Mouse (Mus musculus): ENCODE data around the gene Ephb2. TPM values are rescaled to one million over a fixed set of nuclear protein-coding genes. Genes with fewer than 3 reads are reported as not detected.

Ephb2 gene
- polyA plus RNA-seq, 1 experiment from 2014 or later = 5.8 TPM

- H3K9ac ChIP-seq = no peak overlapping the region
- H3K27me3 ChIP-seq = peaks cover 26% of the 10 kb centered on the region
- H3K4me3 ChIP-seq = no peak overlapping the region
- no peaks in the 10 kb centered on the region for H3K9me3 ChIP-seq
- WGBS = 12% methylated on average over 17 of the region's 17 CpGs
- no peak overlapping the region for H3K27ac ChIP-seq
- no peaks in the 10 kb centered on the region for H3K36me3 ChIP-seq
- no peaks in the 10 kb centered on the region for H3K4me1 ChIP-seq
- no peak overlapping the region; the same call in 1 of the 2 replicates for H3K4me2 ChIP-seq
- ATAC-seq (ENCODE audit: borderline replicate concordance, extremely low read depth, low FRiP score, low TSS enrichment) = no peak
These were observed 26.0 kb upstream of the Ephb2 start for GRCm38 (mm10) chr4:136861806-136862205.

- Histone ChIP-seq H3K4me2 (no peak overlapping the region), H3K9ac (no peak overlapping the region)
- WGBS = 79% methylated on average over 7 of the region's 7 CpGs
These were observed 24.2 kb upstream of the Ephb2 start for GRCm38 (mm10) chr4:136860022-136860421.

GRCm38 (mm10) chr4:136855081-136855480 lies 19.3 kb upstream of the Ephb2 start:
- H3K4me3 ChIP-seq = no peak overlapping the region
- H3K27ac ChIP-seq = no peak overlapping the region
- no peak overlapping the region for H3K4me2 ChIP-seq
- H3K9ac ChIP-seq = no peak overlapping the region
- no peaks in the 10 kb centered on the region for H3K36me3 ChIP-seq
- ATAC-seq (ENCODE audit: borderline replicate concordance, extremely low read depth, low FRiP score, low TSS enrichment) = no peak
- H3K9me3 ChIP-seq = no peaks in the 10 kb centered on the region
- H3K4me1 ChIP-seq = no peaks in the 10 kb centered on the region
- 27% methylated on average over 6 of the region's 6 CpGs for WGBS
- H3K27me3 ChIP-seq = 0 out of 2 replicates have a peak, but pooled peaks cover 5% of the 10 kb centered on the region

More at GRCm38 (mm10) chr4:136860022-136860421, 24.2 kb upstream of the Ephb2 start:
- Histone ChIP-seq H3K36me3 (no peaks in the 10 kb centered on the region), H3K27me3 (peaks cover 22% of the 10 kb centered on the region), H3K4me3 (no peak overlapping the region), H3K27ac (no peak overlapping the region), H3K4me1 (no peaks in the 10 kb centered on the region), H3K9me3 (no peaks in the 10 kb centered on the region)
- ATAC-seq (ENCODE audit: borderline replicate concordance, extremely low read depth, low FRiP score, low TSS enrichment) = no peak

GRCm38 (mm10) chr4:136852989-136853388 lies 17.2 kb upstream of the Ephb2 start:
- Histone ChIP-seq H3K4me3 (no peak overlapping the region), H3K27me3 (0 out of 2 replicates have a peak, but pooled peaks cover 5% of the 10 kb centered on the region), H3K9ac (no peak overlapping the region), H3K4me2 (no peak overlapping the region), H3K27ac (no peak overlapping the region), H3K9me3 (no peaks in the 10 kb centered on the region), H3K4me1 (no peaks in the 10 kb centered on the region), H3K36me3 (no peaks in the 10 kb centered on the region)
- WGBS = 59% methylated on average over 12 of the region's 12 CpGs
- ATAC-seq (ENCODE audit: borderline replicate concordance, extremely low read depth, low FRiP score, low TSS enrichment) = no peak

- Histone ChIP-seq H3K4me2 (no peak overlapping the region), H3K36me3 (no peaks in the 10 kb centered on the region), H3K27me3 (0 out of 2 replicates have a peak, but pooled peaks cover 5% of the 10 kb centered on the region), H3K27ac (no peak overlapping the region), H3K9ac (no peak overlapping the region), H3K4me3 (no peak overlapping the region), H3K4me1 (no peaks in the 10 kb centered on the region), H3K9me3 (no peaks in the 10 kb centered on the region)
- WGBS = 41% methylated on average over 5 of the region's 5 CpGs
- no peak for ATAC-seq (ENCODE audit: borderline replicate concordance, extremely low read depth, low FRiP score, low TSS enrichment)
These were observed 16.3 kb upstream of the Ephb2 start for GRCm38 (mm10) chr4:136852119-136852518.

GRCm38 (mm10) chr4:136848565-136848964 lies 12.8 kb upstream of the Ephb2 start:
- ATAC-seq (ENCODE audit: borderline replicate concordance, extremely low read depth, low FRiP score, low TSS enrichment) = no peak
- Histone ChIP-seq H3K9me3 (no peaks in the 10 kb centered on the region), H3K36me3 (no peaks in the 10 kb centered on the region), H3K27me3 (0 out of 2 replicates have a peak, but pooled peaks cover 12% of the 10 kb centered on the region), H3K4me3 (no peak overlapping the region), H3K4me1 (no peaks in the 10 kb centered on the region), H3K27ac (no peak overlapping the region), H3K9ac (no peak overlapping the region), H3K4me2 (no peak overlapping the region)
- 60% methylated on average over 4 of the region's 4 CpGs for WGBS

- Histone ChIP-seq H3K36me3 (no peaks in the 10 kb centered on the region), H3K27ac (no peak overlapping the region), H3K4me3 (no peak overlapping the region), H3K9ac (no peak overlapping the region), H3K9me3 (no peaks in the 10 kb centered on the region), H3K27me3 (peaks cover 8% of the 10 kb centered on the region; the same call in 1 of the 2 replicates), H3K4me2 (no peak overlapping the region), H3K4me1 (no peaks in the 10 kb centered on the region)
- WGBS = 68% methylated on average over 6 of the region's 6 CpGs
- no peak for ATAC-seq (ENCODE audit: borderline replicate concordance, extremely low read depth, low FRiP score, low TSS enrichment)
These were observed 11.4 kb upstream of the Ephb2 start for GRCm38 (mm10) chr4:136847166-136847565.

GRCm38 (mm10) chr4:136842802-136843201 lies 7.0 kb upstream of the Ephb2 start:
- Histone ChIP-seq H3K9me3 (no peaks in the 10 kb centered on the region), H3K4me2 (no peak overlapping the region), H3K4me3 (no peak overlapping the region), H3K27me3 (peaks cover 33% of the 10 kb centered on the region), H3K9ac (no peak overlapping the region), H3K27ac (no peak overlapping the region), H3K4me1 (no peaks in the 10 kb centered on the region), H3K36me3 (no peaks in the 10 kb centered on the region)
- ATAC-seq (ENCODE audit: borderline replicate concordance, extremely low read depth, low FRiP score, low TSS enrichment) = no peak
- 61% methylated on average over 10 of the region's 10 CpGs for WGBS

- H3K27ac ChIP-seq = no peak overlapping the region
- no peak overlapping the region for H3K4me3 ChIP-seq
- peaks cover 40% of the 10 kb centered on the region for H3K27me3 ChIP-seq
- ATAC-seq (ENCODE audit: borderline replicate concordance, extremely low read depth, low FRiP score, low TSS enrichment) = no peak
- H3K9me3 ChIP-seq = no peaks in the 10 kb centered on the region
- H3K4me1 ChIP-seq = no peaks in the 10 kb centered on the region; the same call in 1 of the 2 replicates
- no peaks in the 10 kb centered on the region for H3K36me3 ChIP-seq
- H3K9ac ChIP-seq = no peak overlapping the region
- WGBS = 55% methylated on average over 4 of the region's 4 CpGs
- no peak overlapping the region for H3K4me2 ChIP-seq
These were observed 6.2 kb upstream of the Ephb2 start for GRCm38 (mm10) chr4:136842033-136842432.

GRCm38 (mm10) chr4:136841056-136841455 lies 5.3 kb upstream of the Ephb2 start:
- H3K9ac ChIP-seq = no peak overlapping the region
- ATAC-seq (ENCODE audit: borderline replicate concordance, extremely low read depth, low FRiP score, low TSS enrichment) = no peak
- no peaks in the 10 kb centered on the region for H3K9me3 ChIP-seq
- no peak overlapping the region for H3K4me2 ChIP-seq
- 10% methylated on average over 5 of the region's 5 CpGs for WGBS
- H3K36me3 ChIP-seq = no peaks in the 10 kb centered on the region
- H3K4me3 ChIP-seq = no peak overlapping the region
- peaks cover 8% of the 10 kb centered on the region for H3K4me1 ChIP-seq
- H3K27ac ChIP-seq = no peak overlapping the region
- peaks cover 37% of the 10 kb centered on the region for H3K27me3 ChIP-seq

- Histone ChIP-seq H3K4me3 (no peak overlapping the region), H3K9me3 (no peaks in the 10 kb centered on the region), H3K36me3 (no peaks in the 10 kb centered on the region), H3K27ac (no peak overlapping the region), H3K4me1 (peaks cover 25% of the 10 kb centered on the region), H3K4me2 (no peak overlapping the region), H3K27me3 (peaks cover 44% of the 10 kb centered on the region), H3K9ac (no peak overlapping the region)
- WGBS = 45% methylated on average over 9 of the region's 9 CpGs
- ATAC-seq (ENCODE audit: borderline replicate concordance, extremely low read depth, low FRiP score, low TSS enrichment) = no peak
These were observed 2.7 kb upstream of the Ephb2 start for GRCm38 (mm10) chr4:136838462-136838861.

GRCm38 (mm10) chr4:136838026-136838425 lies 2.2 kb upstream of the Ephb2 start:
- 57% methylated on average over 9 of the region's 9 CpGs for WGBS
- ATAC-seq (ENCODE audit: borderline replicate concordance, extremely low read depth, low FRiP score, low TSS enrichment) = no peak
- H3K4me1 ChIP-seq = peaks cover 30% of the 10 kb centered on the region

More at GRCm38 (mm10) chr4:136838026-136838425, 2.2 kb upstream of the Ephb2 start:
- Histone ChIP-seq H3K27me3 (peaks cover 48% of the 10 kb centered on the region), H3K9ac (no peak overlapping the region), H3K9me3 (no peaks in the 10 kb centered on the region), H3K4me3 (no peak overlapping the region), H3K4me2 (no peak overlapping the region), H3K36me3 (no peaks in the 10 kb centered on the region), H3K27ac (no peak overlapping the region)

Data from lung, embryonic 15.5 days (tissue).